Mouse (Mus musculus): ENCODE results near the gene Epo. TPM values are rescaled to one million over a fixed set of nuclear protein-coding genes. Genes with fewer than 3 reads are reported as not detected.

The Epo gene
- polyA plus RNA-seq, 1 experiment, result not detected

GRCm38 (mm10) chr5:137549840-137550239 is 16.8 kb upstream of the Epo start:
- peaks cover 25% of the 10 kb centered on the region for H3K27me3 ChIP-seq (ENCODE audit: control insufficient read depth, insufficient read depth, insufficient read length)
- no peaks in the 10 kb centered on the region for H3K36me3 ChIP-seq (ENCODE audit: control insufficient read depth, insufficient read depth)
- no peak for TF ChIP-seq CEBPB (IDR thresholded peaks at IDR 0.05; ENCODE audit: low read depth)
- no peak overlapping the region for H3ac ChIP-seq (ENCODE audit: control insufficient read depth, insufficient read length, low read depth)
- no peak overlapping the region for H3K4me3 ChIP-seq (ENCODE audit: insufficient read depth, poor library complexity, severe bottlenecking)
- no peaks in the 10 kb centered on the region for H3K79me3 ChIP-seq (ENCODE audit: low read depth)
- no peaks in the 10 kb centered on the region for H3K79me2 ChIP-seq (ENCODE audit: control insufficient read depth, insufficient read depth)

DNA sequence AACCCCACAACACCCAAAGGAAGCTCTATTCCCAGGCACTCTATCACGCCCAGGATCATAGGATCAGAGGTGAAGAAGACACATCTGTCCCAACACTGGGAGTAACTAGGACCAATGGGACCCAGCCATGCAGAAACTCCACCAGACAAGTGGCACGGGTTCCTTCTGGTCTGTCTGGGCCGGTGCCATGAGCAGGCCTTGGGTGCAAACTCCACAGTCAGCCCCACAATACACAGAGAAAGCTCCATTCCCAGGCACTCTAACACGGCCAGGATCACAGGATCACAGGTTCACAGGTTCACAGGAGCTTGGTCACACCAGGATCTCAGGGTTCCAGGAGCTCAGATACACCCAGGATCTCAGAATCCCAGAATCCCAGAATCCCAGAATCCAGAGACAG is 12.6 kb upstream of the Epo start:
- no peaks in the 10 kb centered on the region for H3K36me3 ChIP-seq (ENCODE audit: control insufficient read depth, insufficient read depth)
- H3K27me3 ChIP-seq (ENCODE audit: control insufficient read depth, insufficient read depth, insufficient read length), result peaks cover 17% of the 10 kb centered on the region
- no peaks in the 10 kb centered on the region for H3K79me3 ChIP-seq (ENCODE audit: low read depth)
- H3K79me2 ChIP-seq (ENCODE audit: control insufficient read depth, insufficient read depth), result no peaks in the 10 kb centered on the region
- no peak overlapping the region for H3K4me3 ChIP-seq (ENCODE audit: insufficient read depth, poor library complexity, severe bottlenecking)
- TF ChIP-seq MYOG (IDR thresholded peaks at IDR 0.05; ENCODE audit: control insufficient read depth, extremely low read depth, insufficient read length), result no peak
- TF ChIP-seq CTCF (IDR thresholded peaks at IDR 0.05; ENCODE audit: control insufficient read depth, insufficient read depth, insufficient read length), result no peak
- no peak for TF ChIP-seq CEBPB (IDR thresholded peaks at IDR 0.05; ENCODE audit: low read depth)
- no peak for TF ChIP-seq USF1 (IDR thresholded peaks at IDR 0.05; ENCODE audit: low read depth)
- TF ChIP-seq MAX (IDR thresholded peaks at IDR 0.05), result no peak
- no peak for TF ChIP-seq FOSL1 (IDR thresholded peaks at IDR 0.05; ENCODE audit: insufficient read depth, low read length, poor library complexity, severe bottlenecking)
- no peak for TF ChIP-seq MYOD1 (IDR thresholded peaks at IDR 0.05; ENCODE audit: control insufficient read depth, insufficient read length, low read depth)
- no peak overlapping the region for H3ac ChIP-seq (ENCODE audit: control insufficient read depth, insufficient read length, low read depth)

DNA sequence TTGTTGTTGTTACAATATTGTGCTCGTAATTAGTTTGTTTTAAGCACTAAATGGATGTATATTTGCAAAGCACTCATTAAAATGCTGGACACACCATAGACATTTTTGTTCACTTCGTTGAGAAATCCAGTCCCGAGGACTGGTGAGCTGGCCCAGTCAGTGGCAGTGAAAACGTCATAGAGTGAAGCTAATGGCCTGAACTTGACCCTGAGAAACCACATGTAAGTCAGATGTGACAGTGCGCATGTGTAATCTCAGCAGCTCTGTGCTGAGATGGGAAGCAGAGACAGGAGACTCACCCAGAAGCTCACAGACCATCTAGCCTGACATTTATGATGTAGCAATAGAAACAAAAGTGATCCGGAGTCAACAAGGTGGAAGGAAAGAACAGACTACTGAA is 11.9 kb upstream of the Epo start:
- H3K4me3 ChIP-seq (ENCODE audit: insufficient read depth, poor library complexity, severe bottlenecking), result no peak overlapping the region
- TF ChIP-seq CTCF (IDR thresholded peaks at IDR 0.05; ENCODE audit: control insufficient read depth, insufficient read depth, insufficient read length), result no peak
- no peak for TF ChIP-seq USF1 (IDR thresholded peaks at IDR 0.05; ENCODE audit: low read depth)
- no peak for TF ChIP-seq MYOG (IDR thresholded peaks at IDR 0.05; ENCODE audit: control insufficient read depth, extremely low read depth, insufficient read length)
- no peak for TF ChIP-seq FOSL1 (IDR thresholded peaks at IDR 0.05; ENCODE audit: insufficient read depth, low read length, poor library complexity, severe bottlenecking)
- no peak for TF ChIP-seq CEBPB (IDR thresholded peaks at IDR 0.05; ENCODE audit: low read depth)
- TF ChIP-seq MAX (IDR thresholded peaks at IDR 0.05), result no peak
- TF ChIP-seq MYOD1 (IDR thresholded peaks at IDR 0.05; ENCODE audit: control insufficient read depth, insufficient read length, low read depth), result no peak
- peaks cover 17% of the 10 kb centered on the region for H3K27me3 ChIP-seq (ENCODE audit: control insufficient read depth, insufficient read depth, insufficient read length)
- H3K36me3 ChIP-seq (ENCODE audit: control insufficient read depth, insufficient read depth), result no peaks in the 10 kb centered on the region
- H3K79me2 ChIP-seq (ENCODE audit: control insufficient read depth, insufficient read depth), result no peaks in the 10 kb centered on the region
- H3K79me3 ChIP-seq (ENCODE audit: low read depth), result no peaks in the 10 kb centered on the region
- H3ac ChIP-seq (ENCODE audit: control insufficient read depth, insufficient read length, low read depth), result no peak overlapping the region

- no peak for TF ChIP-seq FOSL1 (IDR thresholded peaks at IDR 0.05; ENCODE audit: insufficient read depth, low read length, poor library complexity, severe bottlenecking)
- TF ChIP-seq CEBPB (IDR thresholded peaks at IDR 0.05; ENCODE audit: low read depth), result no peak
- TF ChIP-seq USF1 (IDR thresholded peaks at IDR 0.05; ENCODE audit: low read depth), result no peak
- TF ChIP-seq MYOD1 (IDR thresholded peaks at IDR 0.05; ENCODE audit: control insufficient read depth, insufficient read length, low read depth), result no peak
- no peak for TF ChIP-seq MYOG (IDR thresholded peaks at IDR 0.05; ENCODE audit: control insufficient read depth, extremely low read depth, insufficient read length)
- TF ChIP-seq MAX (IDR thresholded peaks at IDR 0.05), result no peak
- TF ChIP-seq CTCF (IDR thresholded peaks at IDR 0.05; ENCODE audit: control insufficient read depth, insufficient read depth, insufficient read length), result no peak
- H3K79me3 ChIP-seq (ENCODE audit: low read depth), result no peaks in the 10 kb centered on the region
- no peaks in the 10 kb centered on the region for H3K36me3 ChIP-seq (ENCODE audit: control insufficient read depth, insufficient read depth)
- H3ac ChIP-seq (ENCODE audit: control insufficient read depth, insufficient read length, low read depth), result no peak overlapping the region
- no peaks in the 10 kb centered on the region for H3K79me2 ChIP-seq (ENCODE audit: control insufficient read depth, insufficient read depth)
- no peak overlapping the region for H3K4me3 ChIP-seq (ENCODE audit: insufficient read depth, poor library complexity, severe bottlenecking)
- peaks cover 10% of the 10 kb centered on the region for H3K27me3 ChIP-seq (ENCODE audit: control insufficient read depth, insufficient read depth, insufficient read length)
Measured at GRCm38 (mm10) chr5:137541768-137542540, 8.9 kb upstream of the Epo start.

GRCm38 (mm10) chr5:137540991-137541390 is 7.9 kb upstream of the Epo start:
- Histone ChIP-seq H3ac (ENCODE audit: control insufficient read depth, insufficient read length, low read depth) (no peak overlapping the region), H3K4me3 (ENCODE audit: insufficient read depth, poor library complexity, severe bottlenecking) (no peak overlapping the region), H3K27me3 (ENCODE audit: control insufficient read depth, insufficient read depth, insufficient read length) (peaks cover 10% of the 10 kb centered on the region), H3K36me3 (ENCODE audit: control insufficient read depth, insufficient read depth) (no peaks in the 10 kb centered on the region), H3K79me3 (ENCODE audit: low read depth) (no peaks in the 10 kb centered on the region), H3K79me2 (ENCODE audit: control insufficient read depth, insufficient read depth) (no peaks in the 10 kb centered on the region)
- TF ChIP-seq MAX (IDR thresholded peaks at IDR 0.05), result no peak
- TF ChIP-seq CTCF (IDR thresholded peaks at IDR 0.05; ENCODE audit: control insufficient read depth, insufficient read depth, insufficient read length), result no peak
- no peak for TF ChIP-seq CEBPB (IDR thresholded peaks at IDR 0.05; ENCODE audit: low read depth)
- no peak for TF ChIP-seq FOSL1 (IDR thresholded peaks at IDR 0.05; ENCODE audit: insufficient read depth, low read length, poor library complexity, severe bottlenecking)
- TF ChIP-seq MYOG (IDR thresholded peaks at IDR 0.05; ENCODE audit: control insufficient read depth, extremely low read depth, insufficient read length), result no peak
- TF ChIP-seq USF1 (IDR thresholded peaks at IDR 0.05; ENCODE audit: low read depth), result no peak
- no peak for TF ChIP-seq MYOD1 (IDR thresholded peaks at IDR 0.05; ENCODE audit: control insufficient read depth, insufficient read length, low read depth)

GRCm38 (mm10) chr5:137539291-137539801 is 6.3 kb upstream of the Epo start:
- no peak overlapping the region for H3ac ChIP-seq (ENCODE audit: control insufficient read depth, insufficient read length, low read depth)

More at GRCm38 (mm10) chr5:137539291-137539801, 6.3 kb upstream of the Epo start:
- Histone ChIP-seq H3K27me3 (ENCODE audit: control insufficient read depth, insufficient read depth, insufficient read length) (peaks cover 6% of the 10 kb centered on the region), H3K36me3 (ENCODE audit: control insufficient read depth, insufficient read depth) (no peaks in the 10 kb centered on the region), H3K4me3 (ENCODE audit: insufficient read depth, poor library complexity, severe bottlenecking) (no peak overlapping the region), H3K79me3 (ENCODE audit: low read depth) (no peaks in the 10 kb centered on the region), H3K79me2 (ENCODE audit: control insufficient read depth, insufficient read depth) (no peaks in the 10 kb centered on the region)
- TF ChIP-seq CEBPB (IDR thresholded peaks at IDR 0.05; ENCODE audit: low read depth) (no peak), FOSL1 (IDR thresholded peaks at IDR 0.05; ENCODE audit: insufficient read depth, low read length, poor library complexity, severe bottlenecking) (no peak), USF1 (IDR thresholded peaks at IDR 0.05; ENCODE audit: low read depth) (no peak), MYOD1 (IDR thresholded peaks at IDR 0.05; ENCODE audit: control insufficient read depth, insufficient read length, low read depth) (no peak), MAX (IDR thresholded peaks at IDR 0.05) (no peak), MYOG (IDR thresholded peaks at IDR 0.05; ENCODE audit: control insufficient read depth, extremely low read depth, insufficient read length) (no peak), CTCF (IDR thresholded peaks at IDR 0.05; ENCODE audit: control insufficient read depth, insufficient read depth, insufficient read length) (no peak)

Measured in C2C12 (cell line).